Mouse (Mus musculus) C2C12 (cell line): Measurements from ENCODE around the gene Ston2. TPM values are rescaled to one million over a fixed set of nuclear protein-coding genes. Genes with fewer than 3 reads are reported as not detected.

Experiments
- H3K27me3 ChIP-seq: one replicate; pipeline ENCODE4 v1.6.1; 2011; ENCODE audit not compliant: control insufficient read depth, insufficient read depth, insufficient read length
- H3K36me3 ChIP-seq: one replicate; pipeline ENCODE4 v1.6.1; 2011; ENCODE audit not compliant: control insufficient read depth, insufficient read depth
- H3K4me3 ChIP-seq: one replicate; pipeline ENCODE4 v1.5.1; 2011; ENCODE audit warnings: mild to moderate bottlenecking, control low read depth; ENCODE audit not compliant: poor library complexity, insufficient read depth, severe bottlenecking
- H3K79me2 ChIP-seq: one replicate; pipeline ENCODE4 v1.6.1; 2011; ENCODE audit not compliant: control insufficient read depth, insufficient read depth
- H3K79me3 ChIP-seq: one replicate; pipeline ENCODE4 v1.6.1; 2011; ENCODE audit warnings: low read depth, control low read depth
- H3ac ChIP-seq: one replicate; pipeline ENCODE3; 2011; ENCODE audit warnings: low read depth; ENCODE audit not compliant: control insufficient read depth, insufficient read length
- CEBPB ChIP-seq: IDR thresholded peaks from one replicate; pipeline ENCODE4 v1.6.1; 2011; ENCODE audit warnings: low read depth, mild to moderate bottlenecking, control low read depth, moderate library complexity
- CTCF ChIP-seq: IDR thresholded peaks from one replicate; pipeline ENCODE4 v1.5.1; 2011; ENCODE audit not compliant: control insufficient read depth, insufficient read depth, insufficient read length
- FOSL1 ChIP-seq: IDR thresholded peaks from one replicate; pipeline ENCODE4 v1.8.0; 2011; ENCODE audit warnings: mild to moderate bottlenecking, low read length; ENCODE audit not compliant: poor library complexity, insufficient read depth, severe bottlenecking
- MAX ChIP-seq: IDR thresholded peaks from one replicate; pipeline ENCODE4 v1.6.1; 2011; ENCODE audit warnings: mild to moderate bottlenecking, control low read depth
- MYOD1 ChIP-seq: IDR thresholded peaks from one replicate; pipeline ENCODE4 v1.6.1; 2011; ENCODE audit warnings: low read depth; ENCODE audit not compliant: control insufficient read depth, insufficient read length
- MYOG ChIP-seq: IDR thresholded peaks from one replicate; pipeline ENCODE4 v1.6.1; 2011; ENCODE audit not compliant: control insufficient read depth, insufficient read length; ENCODE audit errors: extremely low read depth
- USF1 ChIP-seq: IDR thresholded peaks from one replicate; pipeline ENCODE4 v1.6.1; 2011; ENCODE audit warnings: low read depth, mild to moderate bottlenecking, control low read depth, moderate library complexity
- polyA plus RNA-seq: library from polyadenylated mRNA; unstranded; fragments of >200 nt; fragmentation: generic; extraction: Trizol; gene quantifications from one replicate; pipeline ENCODE4 v1.2.1, GENCODE M21; 2012; ENCODE audit warnings: missing spikeins

Ston2 gene
- polyA plus RNA-seq, 1 experiment = 11.6 TPM

GRCm38 (mm10) chr12:91685674-91686290 is 102.4 kb downstream of the Ston2 start:
- no peak for TF ChIP-seq MYOD1
- TF ChIP-seq FOSL1 = no peak
- TF ChIP-seq CEBPB = no peak
- no peak for TF ChIP-seq USF1
- TF ChIP-seq MYOG = no peak
- no peak for TF ChIP-seq MAX
- TF ChIP-seq CTCF = no peak
- H3K36me3 ChIP-seq = no peaks in the 10 kb centered on the region
- no peaks in the 10 kb centered on the region for H3K27me3 ChIP-seq
- no peaks in the 10 kb centered on the region for H3K79me3 ChIP-seq
- H3K4me3 ChIP-seq = no peak overlapping the region
- no peak overlapping the region for H3ac ChIP-seq
- no peaks in the 10 kb centered on the region for H3K79me2 ChIP-seq

- Histone ChIP-seq H3ac (no peak overlapping the region), H3K79me3 (no peaks in the 10 kb centered on the region)
Observed at GRCm38 (mm10) chr12:91684840-91685415, 103.3 kb downstream of the Ston2 start.

DNA sequence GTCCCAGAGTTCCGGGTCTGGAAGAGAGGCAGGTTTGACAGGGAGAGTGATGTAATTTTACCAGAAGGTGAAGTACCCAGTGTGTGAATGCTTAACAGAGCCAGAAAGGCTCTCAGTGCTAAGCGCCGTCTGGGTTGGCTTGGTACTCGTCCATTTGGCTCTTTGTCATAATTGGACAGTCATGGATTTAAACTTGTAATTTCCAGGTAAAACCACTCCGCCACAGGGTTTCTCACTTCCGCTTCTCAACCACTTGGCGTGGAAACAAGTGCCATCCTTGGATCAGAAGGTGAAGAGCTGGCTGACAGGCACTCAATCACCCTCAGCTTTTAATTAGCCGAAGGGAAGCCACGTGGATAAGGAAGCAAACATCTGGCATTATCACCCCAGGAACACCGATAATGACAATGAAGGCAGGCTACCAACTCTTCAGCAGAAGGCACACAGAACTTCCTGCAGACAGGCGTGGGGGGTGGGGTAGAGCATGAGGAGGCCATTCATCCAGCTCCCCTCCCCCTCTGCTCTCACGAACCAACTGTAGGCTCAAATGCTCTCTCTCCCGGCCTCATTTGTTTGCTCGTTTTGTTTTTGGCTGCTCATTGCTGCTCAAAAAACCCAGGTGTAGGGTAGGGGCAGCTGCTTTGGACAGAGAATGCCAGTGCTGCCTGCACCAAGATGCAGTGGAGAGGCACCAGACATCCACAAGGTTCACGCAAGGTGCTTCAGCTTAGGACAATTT is 103.9 kb downstream of the Ston2 start:
- no peaks in the 10 kb centered on the region for H3K27me3 ChIP-seq
- no peak overlapping the region for H3ac ChIP-seq
- H3K36me3 ChIP-seq = no peaks in the 10 kb centered on the region
- no peak overlapping the region for H3K4me3 ChIP-seq
- no peaks in the 10 kb centered on the region for H3K79me3 ChIP-seq
- no peaks in the 10 kb centered on the region for H3K79me2 ChIP-seq
- TF ChIP-seq MYOG (no peak), CEBPB (no peak), USF1 (no peak), CTCF (no peak), FOSL1 (no peak), MAX (no peak), MYOD1 (no peak)

More at GRCm38 (mm10) chr12:91684840-91685415, 103.3 kb downstream of the Ston2 start:
- no peaks in the 10 kb centered on the region for H3K79me2 ChIP-seq
- H3K36me3 ChIP-seq = no peaks in the 10 kb centered on the region
- H3K27me3 ChIP-seq = no peaks in the 10 kb centered on the region
- TF ChIP-seq USF1 (no peak), CTCF (no peak), MYOG (no peak), FOSL1 (no peak), CEBPB (no peak), MAX (no peak), MYOD1 (no peak)
- no peak overlapping the region for H3K4me3 ChIP-seq

GRCm38 (mm10) chr12:91683549-91684100 is 104.6 kb downstream of the Ston2 start:
- Histone ChIP-seq H3K4me3 (no peak overlapping the region), H3K27me3 (no peaks in the 10 kb centered on the region)

GRCm38 (mm10) chr12:91683096-91683495 is 105.1 kb downstream of the Ston2 start:
- Histone ChIP-seq H3K4me3 (no peak overlapping the region), H3K36me3 (no peaks in the 10 kb centered on the region), H3ac (no peak overlapping the region), H3K79me2 (no peaks in the 10 kb centered on the region), H3K79me3 (no peaks in the 10 kb centered on the region), H3K27me3 (no peaks in the 10 kb centered on the region)
- TF ChIP-seq MYOD1 (no peak), MAX (no peak), FOSL1 (no peak), CTCF (no peak), CEBPB (no peak), USF1 (no peak), MYOG (no peak)

More at GRCm38 (mm10) chr12:91683549-91684100, 104.6 kb downstream of the Ston2 start:
- TF ChIP-seq FOSL1 (no peak), MYOG (no peak), MAX (no peak), USF1 (no peak), CTCF (no peak), CEBPB (no peak), MYOD1 (no peak)
- Histone ChIP-seq H3K79me2 (no peaks in the 10 kb centered on the region), H3K79me3 (no peaks in the 10 kb centered on the region), H3K36me3 (no peaks in the 10 kb centered on the region), H3ac (no peak overlapping the region)
